Mouse (Mus musculus) spleen, adult 2 months (tissue): Measurements from ENCODE around the gene Mrgprx2.

Experiments
- CTCF ChIP-seq: fragments of 200-500 bp; IDR thresholded peaks from 2 replicates; pipeline ENCODE4 v1.5.1; 2011; ENCODE audit warnings: mild to moderate bottlenecking, inconsistent platforms; ENCODE audit not compliant: insufficient read depth, insufficient read length, insufficient replicate concordance; ENCODE audit errors: extremely low read depth
- POLR2A ChIP-seq: fragments of 200-500 bp; IDR thresholded peaks from 2 replicates; pipeline ENCODE4 v1.6.1; 2011; ENCODE audit warnings: low read depth, low read length, inconsistent platforms

- TF ChIP-seq CTCF (no peak), POLR2A (no peak)
Observed at GRCm38 (mm10) chr7:48456242-48456641, 42.9 kb downstream of the Mrgprx2 start, which contains the start of gene Mrgprb1.
